Mouse (Mus musculus): ENCODE data around the gene Gas2l1. TPM values are rescaled to one million over a fixed set of nuclear protein-coding genes. Genes with fewer than 3 reads are reported as not detected.

The Gas2l1 gene
- polyA plus RNA-seq, 1 experiment from 2014 or later, result 24.9 TPM

GRCm38 (mm10) chr11:5037146-5037854, 27.8 kb downstream of the Gas2l1 start:
- H3K9ac ChIP-seq (replicated peaks; ENCODE audit: low read depth, low read length), result no peak overlapping the region
- H3K4me1 ChIP-seq (ENCODE audit: control insufficient read depth, insufficient read depth, low read length), result no peaks in the 10 kb centered on the region
- peaks cover 78% of the 10 kb centered on the region for H3K36me3 ChIP-seq (ENCODE audit: control insufficient read depth, insufficient read depth, low read length)
- H3K27ac ChIP-seq (ENCODE audit: low read depth, low read length), result no peak overlapping the region
- H3K27me3 ChIP-seq (ENCODE audit: control insufficient read depth, insufficient read depth, low read length), result no peaks in the 10 kb centered on the region
- 92% methylated on average over 8 of the region's 8 CpGs for WGBS
- no peak overlapping the region for H3K4me3 ChIP-seq (ENCODE audit: low read depth, low read length)
- H3K4me2 ChIP-seq (ENCODE audit: low read depth, low read length), result no peak overlapping the region
- H3K9me3 ChIP-seq (ENCODE audit: control insufficient read depth, low read length), result no peaks in the 10 kb centered on the region
- ATAC-seq (ENCODE audit: low read depth), result no peak

DNA sequence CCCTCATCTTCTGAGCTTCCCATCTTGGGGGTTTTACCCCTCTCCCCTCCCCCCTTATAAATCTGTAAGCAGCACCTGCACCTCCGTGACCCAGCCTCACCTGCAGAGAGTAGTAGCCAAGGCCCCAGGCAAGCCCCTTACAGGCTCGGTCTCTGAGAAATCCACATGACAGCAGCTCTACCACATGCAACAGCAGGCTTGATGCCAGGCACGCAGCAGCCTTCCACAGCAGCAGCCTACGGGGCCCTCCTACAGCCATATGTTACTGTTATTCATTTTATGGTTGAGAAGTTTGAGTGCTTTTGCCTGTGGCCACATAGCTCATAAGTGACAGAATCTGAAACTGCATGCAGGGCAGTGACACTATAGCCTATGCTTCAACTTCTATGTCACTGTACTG, 29.7 kb downstream of the Gas2l1 start:
- H3K4me1 ChIP-seq (ENCODE audit: control insufficient read depth, insufficient read depth, low read length), result no peaks in the 10 kb centered on the region
- no peak for ATAC-seq (ENCODE audit: low read depth)
- no peak overlapping the region for H3K9ac ChIP-seq (replicated peaks; ENCODE audit: low read depth, low read length)
- H3K27me3 ChIP-seq (ENCODE audit: control insufficient read depth, insufficient read depth, low read length), result no peaks in the 10 kb centered on the region
- 84% methylated on average over 4 of the region's 4 CpGs for WGBS
- H3K27ac ChIP-seq (ENCODE audit: low read depth, low read length), result no peak overlapping the region
- no peak overlapping the region for H3K4me2 ChIP-seq (ENCODE audit: low read depth, low read length)
- H3K36me3 ChIP-seq (ENCODE audit: control insufficient read depth, insufficient read depth, low read length), result peaks cover 77% of the 10 kb centered on the region
- no peaks in the 10 kb centered on the region for H3K9me3 ChIP-seq (ENCODE audit: control insufficient read depth, low read length)
- H3K4me3 ChIP-seq (ENCODE audit: low read depth, low read length), result no peak overlapping the region

- Histone ChIP-seq H3K4me3 (ENCODE audit: low read depth, low read length) (no peak overlapping the region), H3K27ac (ENCODE audit: low read depth, low read length) (no peak overlapping the region), H3K9ac (replicated peaks; ENCODE audit: low read depth, low read length) (no peak overlapping the region), H3K4me2 (ENCODE audit: low read depth, low read length) (no peak overlapping the region), H3K36me3 (ENCODE audit: control insufficient read depth, insufficient read depth, low read length) (peaks cover 74% of the 10 kb centered on the region), H3K4me1 (ENCODE audit: control insufficient read depth, insufficient read depth, low read length) (no peaks in the 10 kb centered on the region), H3K27me3 (ENCODE audit: control insufficient read depth, insufficient read depth, low read length) (no peaks in the 10 kb centered on the region), H3K9me3 (ENCODE audit: control insufficient read depth, low read length) (no peaks in the 10 kb centered on the region)
- WGBS, result 84% methylated on average over 3 of the region's 3 CpGs
- ATAC-seq (ENCODE audit: low read depth), result no peak
Measured at GRCm38 (mm10) chr11:5033136-5033535, 32.0 kb downstream of the Gas2l1 start.

- WGBS, result 95% methylated on average over 10 of the region's 10 CpGs
- Histone ChIP-seq H3K9me3 (ENCODE audit: control insufficient read depth, low read length) (no peaks in the 10 kb centered on the region), H3K27ac (ENCODE audit: low read depth, low read length) (no peak overlapping the region), H3K4me1 (ENCODE audit: control insufficient read depth, insufficient read depth, low read length) (no peaks in the 10 kb centered on the region), H3K36me3 (ENCODE audit: control insufficient read depth, insufficient read depth, low read length) (peaks cover 74% of the 10 kb centered on the region), H3K27me3 (ENCODE audit: control insufficient read depth, insufficient read depth, low read length) (no peaks in the 10 kb centered on the region), H3K4me2 (ENCODE audit: low read depth, low read length) (no peak overlapping the region), H3K9ac (replicated peaks; ENCODE audit: low read depth, low read length) (no peak overlapping the region), H3K4me3 (ENCODE audit: low read depth, low read length) (no peak overlapping the region)
- ATAC-seq (ENCODE audit: low read depth), result no peak
Measured at GRCm38 (mm10) chr11:5032706-5033105, 32.4 kb downstream of the Gas2l1 start.

GRCm38 (mm10) chr11:5028228-5028627, 36.9 kb downstream of the Gas2l1 start:
- WGBS, result 93% methylated on average over 7 of the region's 7 CpGs
- Histone ChIP-seq H3K27ac (ENCODE audit: low read depth, low read length) (no peak overlapping the region), H3K4me3 (ENCODE audit: low read depth, low read length) (no peak overlapping the region), H3K27me3 (ENCODE audit: control insufficient read depth, insufficient read depth, low read length) (no peaks in the 10 kb centered on the region), H3K9ac (replicated peaks; ENCODE audit: low read depth, low read length) (no peak overlapping the region), H3K4me1 (ENCODE audit: control insufficient read depth, insufficient read depth, low read length) (no peaks in the 10 kb centered on the region), H3K9me3 (ENCODE audit: control insufficient read depth, low read length) (no peaks in the 10 kb centered on the region), H3K36me3 (ENCODE audit: control insufficient read depth, insufficient read depth, low read length) (peaks cover 81% of the 10 kb centered on the region), H3K4me2 (ENCODE audit: low read depth, low read length) (no peak overlapping the region)
- ATAC-seq (ENCODE audit: low read depth), result no peak

- Histone ChIP-seq H3K9ac (replicated peaks; ENCODE audit: low read depth, low read length) (no peak overlapping the region), H3K4me2 (ENCODE audit: low read depth, low read length) (no peak overlapping the region), H3K36me3 (ENCODE audit: control insufficient read depth, insufficient read depth, low read length) (peaks cover 69% of the 10 kb centered on the region), H3K27me3 (ENCODE audit: control insufficient read depth, insufficient read depth, low read length) (no peaks in the 10 kb centered on the region), H3K4me1 (ENCODE audit: control insufficient read depth, insufficient read depth, low read length) (no peaks in the 10 kb centered on the region), H3K4me3 (ENCODE audit: low read depth, low read length) (no peak overlapping the region), H3K9me3 (ENCODE audit: control insufficient read depth, low read length) (no peaks in the 10 kb centered on the region), H3K27ac (ENCODE audit: low read depth, low read length) (no peak overlapping the region)
- ATAC-seq (ENCODE audit: low read depth), result no peak
- WGBS, result 95% methylated on average over 1 of the region's 1 CpGs
Measured at GRCm38 (mm10) chr11:5025108-5025507, 40.0 kb downstream of the Gas2l1 start.

DNA sequence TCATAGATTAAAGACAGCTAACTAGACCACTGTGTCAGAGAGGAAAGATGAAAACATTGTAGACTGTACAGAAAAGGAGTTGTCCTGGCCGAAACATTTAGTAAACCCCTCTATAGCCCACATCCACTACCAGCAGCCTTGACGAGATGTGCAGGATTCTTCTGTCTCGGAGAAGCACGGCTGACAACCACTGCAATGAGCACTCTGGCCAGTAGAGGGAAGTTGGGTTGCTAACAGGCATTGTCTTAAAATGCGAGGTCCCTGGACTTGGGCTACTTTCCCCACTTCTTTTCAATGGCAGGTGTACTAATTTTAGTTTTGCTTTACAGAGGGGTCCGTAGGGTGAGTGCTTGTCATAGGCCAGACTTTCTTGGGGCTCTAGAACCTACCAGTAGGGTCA, 47.6 kb downstream of the Gas2l1 start:
- Histone ChIP-seq H3K9me3 (ENCODE audit: control insufficient read depth, low read length) (no peaks in the 10 kb centered on the region), H3K4me3 (ENCODE audit: low read depth, low read length) (no peak overlapping the region), H3K4me1 (ENCODE audit: control insufficient read depth, insufficient read depth, low read length) (no peaks in the 10 kb centered on the region), H3K27me3 (ENCODE audit: control insufficient read depth, insufficient read depth, low read length) (no peaks in the 10 kb centered on the region), H3K36me3 (ENCODE audit: control insufficient read depth, insufficient read depth, low read length) (peaks cover 69% of the 10 kb centered on the region), H3K9ac (replicated peaks; ENCODE audit: low read depth, low read length) (no peak overlapping the region), H3K27ac (ENCODE audit: low read depth, low read length) (no peak overlapping the region), H3K4me2 (ENCODE audit: low read depth, low read length) (no peak overlapping the region)
- 75% methylated on average over 6 of the region's 6 CpGs for WGBS
- no peak for ATAC-seq (ENCODE audit: low read depth)

GRCm38 (mm10) chr11:5016286-5016685, 48.8 kb downstream of the Gas2l1 start:
- Histone ChIP-seq H3K4me1 (ENCODE audit: control insufficient read depth, insufficient read depth, low read length) (no peaks in the 10 kb centered on the region), H3K4me2 (ENCODE audit: low read depth, low read length) (no peak overlapping the region), H3K4me3 (ENCODE audit: low read depth, low read length) (no peak overlapping the region), H3K9me3 (ENCODE audit: control insufficient read depth, low read length) (no peaks in the 10 kb centered on the region), H3K27me3 (ENCODE audit: control insufficient read depth, insufficient read depth, low read length) (no peaks in the 10 kb centered on the region), H3K9ac (replicated peaks; ENCODE audit: low read depth, low read length) (no peak overlapping the region), H3K36me3 (ENCODE audit: control insufficient read depth, insufficient read depth, low read length) (peaks cover 70% of the 10 kb centered on the region), H3K27ac (ENCODE audit: low read depth, low read length) (no peak overlapping the region)
- ATAC-seq (ENCODE audit: low read depth), result no peak
- 93% methylated on average over 5 of the region's 5 CpGs for WGBS

DNA sequence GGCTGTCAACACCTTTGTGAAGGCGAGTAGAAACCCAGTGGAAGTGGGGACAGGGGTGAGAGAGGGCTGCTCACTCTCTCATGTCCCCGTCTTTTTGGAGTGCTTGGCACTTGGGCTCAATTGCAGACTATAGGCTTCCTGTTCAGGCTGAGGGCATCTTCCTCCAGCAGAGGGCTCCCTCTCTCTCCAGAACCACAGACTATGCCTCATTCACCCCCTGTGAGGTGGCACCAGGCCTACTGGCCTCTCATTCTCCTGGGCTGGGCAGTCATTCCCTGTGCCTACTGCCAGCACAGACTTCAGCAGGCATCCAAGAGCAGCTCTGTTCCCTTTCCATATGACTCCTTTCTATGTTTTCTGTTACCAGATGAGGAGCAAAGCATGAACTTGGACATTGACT, 49.4 kb downstream of the Gas2l1 start:
- Histone ChIP-seq H3K4me1 (ENCODE audit: control insufficient read depth, insufficient read depth, low read length) (no peaks in the 10 kb centered on the region), H3K4me3 (ENCODE audit: low read depth, low read length) (no peak overlapping the region), H3K4me2 (ENCODE audit: low read depth, low read length) (no peak overlapping the region), H3K27ac (ENCODE audit: low read depth, low read length) (no peak overlapping the region), H3K36me3 (ENCODE audit: control insufficient read depth, insufficient read depth, low read length) (peaks cover 70% of the 10 kb centered on the region), H3K9ac (replicated peaks; ENCODE audit: low read depth, low read length) (no peak overlapping the region), H3K9me3 (ENCODE audit: control insufficient read depth, low read length) (no peaks in the 10 kb centered on the region), H3K27me3 (ENCODE audit: control insufficient read depth, insufficient read depth, low read length) (no peaks in the 10 kb centered on the region)
- WGBS, result 69% methylated on average over 2 of the region's 2 CpGs
- no peak for ATAC-seq (ENCODE audit: low read depth)

Data from neural tube, embryonic 14.5 days (tissue).